Mouse (Mus musculus): ENCODE data around the gene Ptges2.
"Not testable (repeated sequence)": the region's sequence is repeated elsewhere in the genome, so short reads cannot be mapped to it uniquely, and the experiment has no call there.

Ptges2 gene

DNA sequence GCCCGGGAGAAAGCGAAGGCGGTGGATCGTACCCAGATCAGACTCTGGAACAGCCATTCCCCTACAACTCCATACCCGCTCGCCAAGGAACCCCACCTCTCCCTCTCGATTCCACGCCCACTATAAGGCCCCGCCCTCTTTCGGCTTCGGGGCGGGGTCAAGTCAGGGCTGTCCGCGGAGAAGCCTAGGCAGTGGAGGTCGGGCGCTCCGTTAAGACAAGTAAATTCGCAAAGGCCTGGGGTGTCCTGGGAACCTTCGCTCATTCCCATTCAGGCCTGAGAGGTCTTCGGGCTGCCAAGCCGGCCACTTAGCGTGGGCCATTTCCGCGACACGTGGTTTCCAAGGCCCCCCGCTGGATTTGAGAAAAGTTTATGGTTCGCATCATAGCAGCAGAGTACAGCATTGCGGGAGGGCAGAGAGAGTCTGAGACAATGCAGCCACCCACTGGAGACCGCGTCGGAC, at the start of gene Ptges2:
Gene Ptges2, plus strand, starts transcription at position 413 of the 462 bp plus-strand sequence.
- DNase-seq, result peak; percentile 92

DNA sequence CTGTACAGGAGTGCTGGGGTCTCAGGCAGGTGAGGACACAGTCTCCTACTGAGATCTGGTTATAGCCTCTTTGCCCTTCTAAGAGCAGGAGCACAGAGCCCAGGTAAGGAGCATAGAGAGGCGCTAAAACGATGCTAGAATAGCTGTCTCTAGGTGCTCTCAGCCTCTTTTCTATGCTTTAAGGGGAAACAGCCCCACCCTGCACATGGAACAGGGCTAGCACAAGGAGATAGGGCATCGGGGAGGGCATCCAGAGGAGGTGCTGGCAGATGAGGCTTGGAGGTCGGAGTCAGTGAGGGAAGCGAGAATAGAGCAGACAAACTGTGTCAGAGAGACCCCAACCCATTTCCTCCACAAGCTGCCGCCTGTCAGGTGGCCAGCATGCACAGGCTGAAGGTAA, 48.7 kb upstream of the Ptges2 start:
- no peak for DNase-seq

DNA sequence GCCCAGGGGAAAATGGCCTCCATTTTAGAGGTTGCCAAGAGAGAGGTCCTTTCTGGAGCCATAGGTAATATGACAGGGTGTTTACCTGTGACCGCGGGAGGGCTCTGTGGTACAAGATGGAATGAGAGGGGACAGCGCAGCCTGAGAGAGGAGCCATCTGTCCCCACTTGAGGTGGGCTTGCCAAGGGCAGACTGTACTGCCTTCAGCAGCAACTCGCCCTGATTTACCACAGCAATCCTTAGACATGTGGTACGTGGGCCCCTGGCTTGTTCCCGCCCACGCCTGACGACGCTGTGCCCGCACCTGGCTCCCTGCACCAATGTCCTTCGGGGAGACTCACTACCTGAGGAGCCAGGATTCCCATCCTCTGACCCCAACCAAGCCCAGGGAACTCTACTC, 47.4 kb upstream of the Ptges2 start:
- peak; percentile 88 for DNase-seq

DNA sequence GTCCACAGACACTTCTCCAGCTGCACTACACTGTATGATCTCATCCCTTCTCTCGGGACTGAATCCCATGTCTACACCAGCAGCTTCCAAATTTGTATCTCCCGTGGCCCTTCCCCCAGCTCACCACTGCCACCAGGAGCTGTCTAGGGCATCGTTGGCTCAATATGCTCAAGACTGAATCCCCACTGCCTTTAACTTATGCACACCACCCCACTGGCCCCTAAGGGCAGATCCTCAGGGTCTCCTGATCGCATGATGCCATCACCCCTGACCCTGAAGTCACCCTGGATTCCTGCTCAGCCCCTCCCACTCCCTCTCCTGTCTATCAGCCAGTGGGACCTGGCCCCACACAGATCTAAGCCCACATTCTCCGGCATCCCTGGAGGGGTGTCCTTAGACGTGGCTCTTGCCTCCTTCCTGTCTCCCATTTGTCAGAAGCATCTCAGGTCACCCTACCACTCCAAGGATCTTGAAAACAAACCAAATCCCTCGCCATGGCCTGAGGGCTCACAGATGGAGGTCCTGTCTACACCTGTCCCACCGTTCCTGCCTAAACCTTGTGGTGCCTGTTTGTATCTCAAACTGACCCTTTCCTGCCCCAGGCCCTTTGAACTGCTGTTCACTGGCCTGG, 46.0 kb upstream of the Ptges2 start:
- DNase-seq, result peak; percentile 71

DNA sequence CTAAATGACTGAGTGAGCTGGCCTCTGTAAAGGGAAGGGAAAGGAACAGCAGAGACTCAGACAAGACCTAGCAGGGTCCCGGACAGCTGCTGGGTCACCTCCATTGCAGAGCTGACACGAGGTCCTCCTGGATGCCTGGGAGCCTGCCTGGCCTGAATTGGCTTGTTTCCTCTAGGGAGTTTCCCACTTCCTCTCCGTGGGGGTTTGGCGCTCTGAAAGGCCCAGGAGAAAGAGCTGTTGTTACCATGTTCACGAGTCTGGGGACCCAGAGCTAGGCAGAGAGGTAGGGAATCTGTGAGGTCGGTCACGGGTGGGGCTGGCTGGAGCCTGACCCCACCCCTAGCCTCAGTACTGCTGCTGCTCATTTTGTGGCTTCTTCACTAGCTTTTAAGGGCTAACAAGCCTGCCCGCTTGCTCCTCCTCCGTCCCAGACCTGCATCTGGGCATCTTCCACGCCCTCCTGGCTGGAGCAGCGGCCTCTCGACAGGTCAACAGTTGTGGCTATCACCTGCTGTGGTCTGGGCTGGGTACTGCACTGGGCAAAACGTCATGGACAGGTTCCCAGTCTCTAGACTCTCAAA, 45.1 kb upstream of the Ptges2 start:
- peak; percentile 83 for DNase-seq

DNA sequence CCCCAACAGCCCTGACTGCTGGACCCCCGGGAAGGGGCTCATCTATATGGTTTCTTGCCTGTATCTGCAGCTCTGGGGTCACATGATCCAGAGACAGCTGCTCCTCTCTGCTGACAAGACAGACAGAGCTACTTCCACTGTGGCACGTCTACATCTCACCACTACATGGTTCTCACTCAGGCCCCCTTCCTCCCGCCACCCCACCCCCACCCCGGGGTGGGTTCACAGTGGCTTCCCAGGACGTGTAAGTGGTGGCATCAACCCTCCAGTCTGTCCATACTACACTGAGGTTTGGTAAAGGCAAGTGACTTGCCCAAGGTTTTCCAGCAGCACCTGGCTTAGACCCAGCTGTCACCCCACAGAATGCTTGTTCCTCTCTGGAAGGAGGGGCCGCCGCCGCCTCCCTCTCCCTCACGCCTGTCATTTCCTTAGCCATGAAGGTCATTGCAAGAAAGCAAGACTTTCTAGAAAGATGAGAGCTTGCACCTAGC, 44.2 kb upstream of the Ptges2 start:
- peak; percentile 86 for DNase-seq

DNA sequence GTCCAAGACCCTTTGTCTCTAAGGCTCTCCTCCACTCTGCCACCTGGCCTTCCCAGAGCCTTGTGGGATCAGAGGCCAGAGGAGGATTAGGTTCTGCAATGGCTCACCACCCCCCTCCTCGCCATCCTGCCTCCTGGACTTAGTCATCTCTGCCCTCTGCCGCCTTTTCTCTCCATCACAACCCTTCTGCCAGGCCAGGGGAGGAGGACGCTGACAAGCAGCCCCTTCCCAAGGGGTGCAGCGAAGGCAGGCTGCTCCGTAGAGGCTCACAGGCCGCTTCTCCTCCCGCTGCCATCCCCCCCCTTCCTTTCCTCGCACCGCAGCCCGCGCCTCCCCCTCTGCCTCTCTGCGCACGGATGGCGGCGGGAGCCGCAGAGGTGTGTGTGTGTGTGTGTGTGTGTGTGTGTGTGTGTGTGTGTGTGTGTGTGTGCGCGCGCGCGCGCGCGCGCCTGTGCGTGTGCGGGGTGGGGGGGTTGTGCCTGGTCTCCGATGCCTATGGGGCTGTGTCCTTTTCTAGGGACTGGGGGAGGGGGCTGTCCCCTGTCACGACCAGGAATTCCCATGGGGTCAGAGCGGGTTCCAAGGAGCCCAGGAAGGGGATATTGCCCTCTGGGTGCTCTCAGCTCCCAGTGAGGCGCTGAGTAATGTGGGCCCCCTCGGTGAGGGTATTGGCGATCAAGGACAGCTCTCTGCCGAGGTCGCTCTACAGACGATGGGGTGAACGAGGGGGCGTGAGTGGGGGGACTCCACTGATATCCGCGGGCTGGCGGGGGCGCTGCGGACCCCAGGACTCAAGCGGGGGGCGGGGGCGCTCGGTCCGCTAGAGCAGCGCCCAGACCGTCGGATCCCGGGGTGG, 43.3 kb upstream of the Ptges2 start, which contains the start of gene Ciz1:
Gene Ciz1, plus strand, starts transcription at position 177 of the 856 bp plus-strand sequence.
- DNase-seq, result peak; percentile 88

DNA sequence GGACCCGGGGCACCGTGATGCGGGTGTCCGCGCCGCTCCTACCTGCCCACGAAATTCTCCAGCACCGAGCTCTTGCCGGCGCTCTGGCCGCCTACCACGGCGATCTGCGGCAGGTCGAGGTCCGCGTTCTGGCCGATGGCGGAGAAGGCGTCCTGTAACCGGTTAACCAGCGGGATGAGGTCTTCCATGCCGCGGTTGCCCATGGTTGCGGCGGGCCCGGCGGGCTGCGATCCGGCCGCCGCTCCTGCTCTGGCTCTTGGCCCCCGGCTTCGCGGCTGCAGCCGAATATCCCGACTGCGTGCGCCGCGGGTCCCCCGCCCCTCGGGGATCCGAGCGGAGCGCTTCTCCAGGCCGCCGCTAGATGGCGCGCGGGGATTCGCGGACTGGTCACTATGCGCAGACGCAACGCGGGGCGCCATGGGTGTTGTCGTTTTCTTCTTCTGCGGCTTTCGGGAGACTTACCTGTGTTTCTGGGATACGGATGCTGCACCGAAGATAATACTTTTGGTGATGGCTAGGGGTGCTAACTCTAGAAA, 42.6 kb upstream of the Ptges2 start, which contains the start of gene Dnm1:
Gene Dnm1, minus strand, starts transcription at position 332 of the 536 bp plus-strand sequence.
- peak; percentile 96 for DNase-seq

DNA sequence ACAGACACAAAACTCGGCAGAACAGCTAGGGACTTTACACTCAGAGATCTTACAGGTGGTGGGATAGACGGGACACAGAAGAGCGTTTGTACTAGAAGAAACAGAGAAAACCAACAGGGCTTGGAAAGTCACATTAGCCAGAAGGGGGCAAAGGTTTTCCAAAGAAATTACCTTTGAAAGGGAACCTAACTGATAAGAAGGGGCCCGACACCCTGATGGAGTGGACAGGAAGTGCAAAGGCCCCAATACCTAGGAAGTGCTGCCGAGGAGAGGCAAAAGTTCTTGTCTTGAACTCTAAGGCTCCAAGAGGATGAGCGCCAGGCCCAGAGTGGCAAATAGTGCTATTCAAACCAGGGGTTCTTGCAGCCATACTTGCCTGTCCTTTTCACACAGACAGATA, 41.9 kb upstream of the Ptges2 start:
- DNase-seq, result peak; percentile 59

DNA sequence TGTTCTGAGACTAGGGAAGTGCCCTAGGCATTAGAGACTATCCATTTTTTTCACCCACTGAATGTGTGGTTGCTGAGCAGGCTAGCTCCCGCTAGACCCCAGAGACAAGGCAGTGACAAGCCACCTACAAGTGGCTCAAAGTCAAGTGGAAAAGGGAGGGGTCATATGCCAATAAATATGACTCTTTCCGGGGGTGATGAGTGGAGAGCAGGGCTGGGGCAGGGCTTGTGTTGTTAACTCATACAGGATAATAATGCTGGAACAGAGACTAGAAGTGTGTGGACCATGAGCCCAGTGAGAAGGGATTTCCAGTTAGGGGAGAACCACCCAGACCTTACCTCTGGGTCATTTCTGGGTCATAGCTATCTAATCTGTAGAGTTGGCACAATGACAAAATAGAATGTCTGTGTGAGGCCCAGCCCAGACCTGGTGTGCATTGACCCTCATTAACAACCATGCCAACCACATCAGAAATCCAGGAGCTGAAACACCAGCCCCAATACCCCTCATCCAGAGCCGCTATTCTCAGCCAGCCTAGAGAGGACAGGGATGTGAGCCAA, 41.3 kb upstream of the Ptges2 start:
- peak; percentile 60 for DNase-seq

DNA sequence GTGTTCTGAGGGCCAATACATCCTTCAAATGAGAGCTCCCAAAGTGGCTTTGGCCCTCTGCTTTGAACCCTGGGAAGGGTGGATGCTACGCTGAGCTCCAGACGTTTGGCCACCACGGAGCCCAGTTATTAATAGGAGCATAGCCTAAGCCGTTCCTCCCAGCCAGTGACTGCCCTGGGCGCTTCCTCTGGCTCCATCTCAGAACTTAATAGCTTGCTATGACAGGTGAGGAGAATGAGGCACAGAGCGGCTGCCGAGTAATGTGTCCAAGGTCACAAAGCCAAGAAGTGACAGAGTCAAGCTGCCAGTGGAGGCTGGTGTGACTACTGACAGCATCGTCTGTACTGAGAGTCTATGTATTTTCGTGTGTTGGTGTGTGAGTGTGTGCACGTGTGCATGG, 39.5 kb upstream of the Ptges2 start:
- peak; percentile 32 for DNase-seq

DNA sequence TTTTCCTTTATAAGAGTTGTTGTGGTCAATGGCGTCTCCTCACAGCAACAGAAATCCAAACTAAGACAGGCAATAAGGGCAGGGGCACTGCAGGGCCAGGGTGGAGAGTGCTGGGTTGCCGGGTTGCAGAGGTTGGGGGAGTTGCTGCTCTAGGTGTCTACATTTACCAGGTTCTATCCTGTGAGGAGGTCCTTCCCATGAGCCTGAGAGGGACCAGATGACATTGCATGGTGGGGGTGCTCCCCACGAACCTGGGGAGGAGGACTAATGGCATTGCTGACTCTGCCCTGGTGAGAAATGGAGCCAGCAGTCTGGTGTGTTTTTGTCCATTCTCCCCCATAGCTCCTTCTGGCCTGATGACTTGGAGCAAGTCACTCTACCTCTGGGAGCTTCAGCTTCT, 38.0 kb upstream of the Ptges2 start:
- peak; percentile 41 for DNase-seq

DNA sequence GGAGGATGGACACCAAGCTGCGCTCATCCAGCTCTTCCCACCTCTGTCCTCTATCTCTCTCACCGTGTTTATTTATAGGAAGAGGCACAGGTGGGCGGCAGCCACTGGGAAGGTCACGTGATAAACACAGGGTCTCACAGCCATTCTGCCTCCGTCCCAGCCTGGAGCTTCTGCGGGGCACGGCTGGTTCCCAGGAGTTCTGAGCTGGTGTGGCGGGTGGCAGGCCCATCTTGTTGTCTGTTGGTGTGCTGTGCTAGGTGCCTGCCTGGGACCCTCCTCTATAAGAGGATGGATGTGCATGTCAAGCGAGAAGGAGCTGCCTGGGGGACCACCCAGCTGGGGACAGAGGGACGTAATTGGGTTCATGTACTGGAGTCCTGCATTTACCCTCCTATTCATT, 37.3 kb upstream of the Ptges2 start:
- DNase-seq, result peak; percentile 50

DNA sequence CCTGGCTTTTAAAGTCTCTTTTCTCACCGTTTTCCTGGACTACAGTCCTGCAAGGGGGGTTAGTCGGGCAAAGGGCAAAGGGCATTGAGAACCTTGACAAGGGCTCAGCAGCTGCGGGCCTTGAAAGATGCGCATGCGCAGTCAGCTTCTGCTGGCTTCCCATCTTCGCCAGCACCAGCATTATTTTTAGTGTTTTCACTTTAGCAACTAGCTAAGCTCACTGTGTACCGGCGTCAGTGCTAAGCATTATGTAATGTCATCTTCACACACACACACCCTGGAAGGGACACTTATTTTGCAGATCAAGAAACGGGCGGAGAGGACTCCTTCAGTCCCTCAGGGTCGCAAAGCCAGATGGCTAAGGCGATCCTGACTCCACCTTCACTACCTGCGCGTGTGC, 35.0 kb upstream of the Ptges2 start:
- DNase-seq, result peak; percentile 91

DNA sequence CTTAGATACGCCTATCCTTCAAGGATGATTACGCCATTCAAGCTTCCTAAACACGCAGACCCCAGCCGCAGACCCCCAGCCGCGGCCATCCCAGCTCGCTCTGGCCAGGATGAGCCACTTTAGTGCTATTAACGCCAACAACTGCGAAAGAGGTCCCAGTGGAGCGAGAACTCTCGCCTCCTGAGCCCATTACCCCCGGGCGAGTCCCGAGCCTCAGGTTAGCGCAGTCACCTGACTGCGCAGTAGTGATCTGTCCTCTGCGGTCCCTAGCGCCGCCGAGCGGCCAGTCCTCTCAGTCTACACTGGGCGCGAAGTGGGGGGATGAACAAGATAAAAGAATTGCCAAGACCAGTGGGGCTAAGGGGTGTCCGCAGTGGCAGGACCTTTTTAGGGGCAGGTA, 34.3 kb upstream of the Ptges2 start:
- peak; percentile 91 for DNase-seq

DNA sequence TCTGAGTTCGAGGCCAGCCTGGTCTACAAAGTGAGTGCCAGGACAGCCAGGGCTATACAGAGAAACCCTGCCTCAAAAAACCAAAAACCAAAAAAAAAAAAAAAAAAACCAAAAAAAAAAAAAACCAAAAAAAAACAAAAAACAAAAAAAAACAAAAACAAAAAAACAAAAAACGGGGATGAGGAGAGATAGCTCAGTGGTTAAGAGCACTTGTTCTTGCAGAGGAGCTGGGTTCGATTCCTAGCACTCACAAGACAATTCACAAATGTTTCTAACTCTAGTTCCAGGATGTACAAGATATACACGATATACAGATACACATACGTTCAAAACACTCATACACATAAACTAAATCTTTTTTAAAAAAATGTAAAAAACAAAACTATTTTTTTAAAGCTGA, 33.4 kb upstream of the Ptges2 start:
- DNase-seq, result not testable (repeated sequence)

DNA sequence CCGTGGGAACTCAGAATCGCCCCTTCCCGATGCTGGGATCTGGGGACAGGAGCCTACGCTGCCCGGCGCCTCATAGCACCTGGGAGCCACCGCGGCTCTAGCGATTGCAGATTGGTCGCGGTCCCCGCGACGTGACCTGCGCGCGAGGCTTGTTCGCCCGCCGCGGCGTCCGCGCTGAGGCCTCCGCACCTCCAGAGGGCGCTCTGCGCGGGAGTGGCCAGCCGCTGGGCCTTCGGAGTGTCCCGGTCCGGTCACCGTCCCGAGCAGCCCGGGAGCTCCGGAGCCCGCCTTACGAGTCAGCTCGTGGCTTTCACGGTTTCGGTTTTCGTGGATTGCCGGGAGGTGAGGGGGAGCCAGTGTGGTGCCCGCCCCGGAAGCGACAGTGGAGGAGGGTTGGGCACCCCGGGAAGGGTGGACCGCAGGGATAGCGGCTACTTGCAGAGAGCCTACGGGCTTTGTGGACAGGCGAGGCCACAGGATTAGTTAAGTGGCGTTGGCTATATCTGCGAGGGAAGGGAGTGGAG, 32.8 kb upstream of the Ptges2 start:
- DNase-seq, result peak; percentile 94

DNA sequence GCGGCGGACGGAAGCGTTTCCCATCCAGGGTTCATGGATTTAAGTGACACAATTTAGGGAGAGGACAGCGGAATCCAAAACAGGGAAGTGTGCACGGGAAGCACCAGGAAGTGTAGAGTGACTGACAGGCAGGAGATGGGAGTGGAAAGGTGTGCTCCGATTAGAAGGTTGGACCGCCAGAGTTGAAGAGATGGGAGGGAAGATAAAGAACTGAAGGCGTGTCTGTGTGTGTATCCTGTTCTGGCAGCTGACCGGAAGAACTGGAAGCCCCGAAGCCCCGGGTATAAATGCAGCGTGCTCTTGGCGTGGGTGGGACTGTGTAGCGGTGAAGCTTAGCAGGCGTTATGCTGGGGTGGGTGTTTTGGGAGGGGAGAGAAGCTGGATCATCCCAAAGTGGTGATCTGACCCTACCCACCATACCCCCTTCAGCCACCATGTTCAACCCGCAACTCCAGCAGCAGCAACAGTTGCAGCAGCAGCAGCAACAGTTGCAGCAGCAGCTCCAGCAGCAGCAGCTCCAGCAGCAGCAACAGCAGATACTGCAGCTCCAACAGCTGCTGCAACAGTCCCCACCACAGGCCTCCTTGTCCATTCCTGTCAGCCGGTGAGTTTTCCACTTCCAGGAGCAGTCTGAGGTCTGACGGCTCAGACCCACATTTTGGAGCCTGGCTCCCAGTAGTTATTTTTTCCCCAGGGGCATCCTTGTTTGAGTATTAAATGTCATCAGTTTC, 32.2 kb upstream of the Ptges2 start:
- no peak for DNase-seq

DNA sequence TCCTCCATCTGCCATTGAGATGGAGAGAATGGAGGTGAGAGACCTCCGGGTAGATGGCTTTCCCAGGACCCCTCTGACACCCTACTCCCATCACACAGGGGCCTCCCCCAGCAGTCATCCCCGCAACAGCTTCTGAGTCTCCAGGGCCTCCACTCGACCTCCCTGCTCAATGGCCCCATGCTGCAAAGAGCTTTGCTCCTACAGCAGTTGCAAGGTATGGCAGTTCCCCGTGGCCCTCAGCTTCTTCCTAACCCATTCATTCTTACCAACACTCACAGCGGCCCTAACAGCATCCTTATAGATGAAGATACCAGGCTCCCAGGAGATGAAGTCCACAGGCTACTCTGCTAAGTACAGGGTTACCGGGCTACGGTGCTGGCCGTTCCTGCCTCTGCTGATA, 31.6 kb upstream of the Ptges2 start:
- no peak for DNase-seq

DNA sequence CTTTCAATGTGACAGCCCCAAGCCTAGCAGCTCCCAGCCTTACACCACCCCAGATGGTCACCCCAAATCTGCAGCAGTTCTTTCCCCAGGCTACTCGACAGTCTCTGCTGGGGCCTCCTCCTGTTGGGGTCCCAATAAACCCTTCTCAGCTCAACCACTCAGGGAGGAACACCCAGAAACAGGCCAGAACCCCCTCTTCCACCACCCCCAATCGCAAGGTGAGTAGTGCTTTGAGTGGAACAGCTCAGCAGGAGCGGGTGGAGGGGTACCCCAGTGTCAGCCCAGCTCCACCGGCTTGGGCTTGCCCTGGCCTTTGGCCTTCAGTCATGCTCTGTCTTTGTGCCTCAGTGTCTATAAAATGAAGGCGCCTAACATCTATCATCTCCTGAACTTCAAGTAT, 28.4 kb upstream of the Ptges2 start:
- DNase-seq, result no peak

DNA sequence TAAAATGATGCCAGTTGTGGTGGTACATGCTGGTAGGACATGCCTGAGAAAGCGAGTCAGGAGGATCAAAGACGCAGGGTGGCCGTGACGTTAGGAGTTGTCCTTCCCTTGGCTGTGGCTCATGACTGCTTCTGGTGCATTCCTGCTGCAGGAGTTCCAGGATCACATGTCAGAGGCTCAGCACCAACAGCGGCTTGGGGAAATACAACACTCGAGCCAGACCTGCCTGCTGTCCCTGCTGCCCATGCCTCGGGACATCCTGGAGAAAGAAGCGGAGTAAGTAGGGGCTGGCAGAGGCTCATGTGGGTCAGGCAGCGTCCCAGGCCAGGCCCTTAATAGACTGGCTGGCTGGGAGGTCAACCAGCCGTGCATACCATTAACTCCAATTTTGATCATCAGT, 21.5 kb upstream of the Ptges2 start:
- DNase-seq, result no peak
